Mouse (Mus musculus) Patski (cell line): ENCODE data around the gene Mrps12. TPM values are rescaled to one million over a fixed set of nuclear protein-coding genes. Genes with fewer than 3 reads are reported as not detected.
A peak's percentile ranks its signal among the peaks of the same experiment; 100 is the strongest.

Source experiments
- ATAC-seq: fragments of 100-300 bp; one replicate; pipeline ENCODE4 v1.8.0; 2021
- CTCF ChIA-PET: fragments of 350-600 bp; sonication (Branson Sonifier 250); formaldehyde crosslinking; loops from one replicate; lab custom pipeline; 2022; ENCODE audit warnings: inconsistent platforms; lab: Charles Lee
- POLR2A ChIA-PET: fragments of 350-600 bp; sonication (Branson Sonifier 250); formaldehyde crosslinking; loops from one replicate; lab custom pipeline; 2022; ENCODE audit warnings: antibody characterized with exemption, inconsistent platforms; lab: Charles Lee
- DNase-seq: peaks from one replicate; pipeline ENCODE4 v3.0.0-alpha.2; 2011; ENCODE audit warnings: low read depth, low spot score
- H3K27me3 ChIP-seq: fragments of 371-371 bp; one replicate; pipeline ENCODE4 v1.5.1; 2021
- CTCF ChIP-seq: fragments of 100-300 bp; IDR thresholded peaks from one replicate; pipeline ENCODE4 v1.5.1; 2021
- in situ Hi-C: fragments of 300-500 bp; cut with MboI; formaldehyde crosslinking; loops from 3 replicates; pipeline ENCODE4 v1.11.1; 2018; ENCODE audit warnings: low pct_unique_long_range_greater_than_20kb, mixed read lengths
- polyA plus RNA-seq: library from polyadenylated mRNA; unstranded; gene quantifications from one replicate; pipeline ENCODE4 v1.2.3, GENCODE M21; 2021

Gene Mrps12
- polyA plus RNA-seq, 1 experiment from 2014 or later = 65.8 TPM

DNA sequence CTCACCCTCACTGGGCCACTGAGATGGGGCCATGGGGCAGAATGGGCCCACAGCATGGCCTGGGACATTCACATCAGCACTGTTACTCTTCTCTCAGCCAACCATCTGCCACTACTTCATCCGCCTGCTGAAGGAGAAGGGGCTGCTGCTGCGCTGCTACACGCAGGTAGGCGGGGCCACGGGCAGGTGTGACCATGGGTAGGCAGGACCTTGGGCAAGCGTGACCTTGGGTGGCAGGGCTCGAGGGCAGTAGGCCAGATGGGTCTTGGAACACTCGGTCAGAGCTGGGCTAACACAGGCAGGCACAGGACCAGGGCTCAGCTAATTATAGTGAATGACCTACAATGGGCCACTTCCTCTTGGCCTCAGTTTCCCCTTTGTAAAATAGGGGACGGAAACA, 37.2 kb upstream of the Mrps12 start:
- no peak for DNase-seq
- H3K27me3 ChIP-seq = no peaks in the 10 kb centered on the region
- TF ChIP-seq CTCF = no peak
- ChIA-PET POLR2A (interaction anchor here (0.6 kb wide), 1 partner anchor 13 kb away, joined by 3 read pairs; no protein-coding TSS in a partner anchor), CTCF (interaction anchor here (2.6 kb wide), 1 partner anchor 13 kb away, joined by 9 read pairs; no protein-coding TSS in a partner anchor)
- no peak for ATAC-seq
- in situ Hi-C loops = no loop called here

DNA sequence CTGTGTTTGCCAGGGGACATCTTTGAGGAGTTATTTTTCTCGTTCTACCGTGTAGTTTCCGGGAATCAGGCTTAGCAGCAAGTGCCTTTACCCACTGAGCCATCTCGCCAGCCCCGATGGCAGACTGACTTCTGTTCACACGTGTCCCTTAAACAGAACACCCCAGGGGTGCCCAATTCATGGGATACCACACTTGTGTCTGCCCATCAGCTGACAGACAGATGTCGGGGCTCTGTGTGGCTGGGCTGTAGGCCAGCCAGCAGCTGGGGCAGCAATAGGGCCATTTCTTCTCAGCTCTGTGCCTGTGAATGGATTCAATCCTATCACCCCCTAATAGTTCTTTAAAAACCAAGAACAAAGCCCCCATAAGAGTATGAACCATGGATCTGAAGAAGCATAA, 33.5 kb upstream of the Mrps12 start:
- ATAC-seq = no peak
- ChIA-PET POLR2A (no interaction called here), CTCF (interaction anchor here (1.1 kb wide), 2 partner anchors 10 to 92 kb away, joined by 3 to 4 read pairs; no protein-coding TSS in a partner anchor)
- in situ Hi-C loops = no loop called here
- no peaks in the 10 kb centered on the region for H3K27me3 ChIP-seq
- no peak for DNase-seq
- TF ChIP-seq CTCF = no peak

DNA sequence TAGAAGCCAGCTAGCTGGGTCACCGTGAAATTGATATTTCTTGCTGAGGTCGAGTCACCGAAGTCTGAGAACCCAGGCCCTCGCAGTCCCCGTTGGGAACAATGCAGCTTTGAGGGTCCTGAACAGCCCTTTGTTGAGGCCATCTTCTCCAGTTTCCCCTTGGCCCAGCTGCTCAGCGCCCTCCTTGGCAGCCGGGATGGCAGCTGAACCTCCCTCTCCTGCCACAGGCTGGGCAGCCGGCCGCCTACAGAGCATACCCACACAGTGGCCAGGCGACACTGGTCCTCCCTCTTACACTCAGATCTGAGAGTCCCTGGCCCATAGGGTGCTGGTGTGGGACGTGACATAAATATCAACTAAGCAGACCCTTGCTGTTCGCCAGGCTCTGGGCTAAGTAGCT, 32.5 kb upstream of the Mrps12 start:
- ATAC-seq = no peak
- in situ Hi-C loops = no loop called here
- ChIA-PET CTCF (interaction anchor here (1.1 kb wide), 1 partner anchor 93 kb away, joined by 3 read pairs; no protein-coding TSS in a partner anchor), POLR2A (interaction anchor here (0.8 kb wide), 1 partner anchor 16 kb away, joined by 4 read pairs; no protein-coding TSS in a partner anchor)
- TF ChIP-seq CTCF = no peak
- DNase-seq = no peak
- no peaks in the 10 kb centered on the region for H3K27me3 ChIP-seq

DNA sequence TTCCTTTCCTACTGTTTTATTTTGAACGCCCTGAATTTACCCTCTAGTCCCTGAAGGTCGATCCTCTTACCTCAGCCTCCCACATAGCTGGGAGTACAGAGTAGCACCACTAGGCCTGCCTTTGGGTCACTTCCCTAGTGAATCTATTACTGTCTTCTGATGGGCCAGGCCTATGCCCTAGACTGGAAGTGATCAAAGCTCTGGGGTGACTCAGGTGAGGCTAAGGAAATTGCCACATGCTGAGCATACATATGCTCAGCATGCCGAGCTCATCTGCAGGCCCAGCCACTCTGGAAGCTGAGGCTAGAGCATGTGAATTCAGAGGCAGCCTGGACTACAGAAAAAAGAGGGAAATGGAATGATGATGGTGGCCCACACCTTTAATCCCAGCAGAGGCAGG, 31.5 kb upstream of the Mrps12 start:
- no peak for ATAC-seq
- CTCF ChIA-PET = no interaction called here
- no peak for TF ChIP-seq CTCF
- POLR2A ChIA-PET = no interaction called here
- in situ Hi-C loops = no loop called here
- H3K27me3 ChIP-seq = no peaks in the 10 kb centered on the region
- DNase-seq = no peak

DNA sequence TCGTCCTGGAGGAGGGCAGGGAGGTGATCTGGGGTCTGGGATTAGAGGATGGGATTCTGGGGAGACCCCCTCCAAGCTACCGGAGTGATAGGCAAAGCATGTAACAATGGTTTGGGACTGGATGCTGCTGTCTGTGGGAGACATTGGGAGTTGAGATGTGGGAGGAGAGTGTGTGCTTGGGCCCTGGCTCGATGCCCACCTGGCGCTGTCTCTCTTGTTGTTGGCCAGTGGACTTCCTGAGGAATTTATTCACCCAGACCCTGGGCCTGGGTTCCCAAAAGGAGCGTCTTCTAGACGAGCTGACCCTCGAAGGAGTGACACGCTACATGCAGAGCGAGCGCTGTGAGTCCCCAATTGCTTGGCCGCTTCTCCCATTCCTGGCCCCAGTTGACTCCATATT, 30.2 kb upstream of the Mrps12 start:
- in situ Hi-C loops = no loop called here
- TF ChIP-seq CTCF = no peak
- no peaks in the 10 kb centered on the region for H3K27me3 ChIP-seq
- POLR2A ChIA-PET = interaction anchor here (0.6 kb wide), 1 partner anchor 26 kb away, joined by 3 read pairs; no protein-coding TSS in a partner anchor
- ATAC-seq = no peak
- DNase-seq = no peak
- CTCF ChIA-PET = no interaction called here

DNA sequence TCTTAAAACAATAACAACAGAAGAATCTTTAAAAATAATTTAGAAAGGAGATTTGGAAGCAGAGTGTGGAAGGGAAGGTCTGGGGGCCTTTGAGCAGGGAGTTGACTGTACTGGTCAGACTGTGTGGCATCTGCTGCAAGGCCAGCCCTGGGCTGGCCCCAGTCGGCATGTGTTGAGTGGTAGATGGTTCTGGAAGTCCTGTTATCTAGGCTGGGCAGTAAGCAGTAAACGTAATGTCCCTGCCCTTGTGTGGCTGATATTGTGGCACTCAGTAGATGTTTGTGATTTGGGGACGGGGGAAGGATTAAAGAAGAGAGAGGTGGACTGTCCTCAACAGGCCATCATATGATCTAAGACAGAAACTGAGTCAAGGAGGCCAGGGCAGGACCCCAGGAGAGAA, 28.7 kb upstream of the Mrps12 start:
- DNase-seq (no peak), ATAC-seq (no peak)
- CTCF ChIA-PET = interaction anchor here (1.3 kb wide), 1 partner anchor 97 kb away, joined by 5 read pairs; no protein-coding TSS in a partner anchor
- POLR2A ChIA-PET = no interaction called here
- in situ Hi-C loops = no loop called here
- H3K27me3 ChIP-seq = no peaks in the 10 kb centered on the region
- no peak for TF ChIP-seq CTCF

DNA sequence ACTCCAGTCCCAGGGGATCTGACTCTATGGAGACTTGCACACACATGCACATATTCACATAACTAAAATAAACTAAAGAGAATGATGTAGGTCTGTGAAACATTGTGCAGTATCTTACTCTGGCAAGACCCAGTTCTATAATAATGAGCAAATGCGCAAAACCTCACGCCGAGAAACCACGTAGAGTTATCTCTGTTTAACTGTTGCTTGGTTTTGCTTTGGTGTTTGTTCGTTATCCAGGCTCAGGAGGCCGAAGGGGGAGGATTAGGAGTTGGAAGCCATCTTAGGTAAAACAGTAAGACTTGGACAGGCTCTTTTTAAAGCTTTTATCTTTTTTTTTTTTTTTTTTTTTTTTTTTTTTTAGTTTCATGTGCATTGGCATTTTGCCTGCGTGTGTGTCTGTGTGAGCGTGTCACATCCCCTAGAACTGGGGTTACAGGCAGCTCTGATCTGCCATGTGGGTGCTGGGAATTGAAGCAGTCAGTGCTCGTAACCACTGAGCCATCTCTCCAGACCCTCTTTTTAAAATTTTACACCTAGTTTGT, 27.9 kb upstream of the Mrps12 start:
- no peak for TF ChIP-seq CTCF
- POLR2A ChIA-PET = no interaction called here
- no peaks in the 10 kb centered on the region for H3K27me3 ChIP-seq
- ATAC-seq (no peak), DNase-seq (no peak)
- in situ Hi-C loops = no loop called here
- CTCF ChIA-PET = interaction anchor here (1.5 kb wide), 1 partner anchor 28 kb away, joined by 3 read pairs; the partner anchor contains the start of genes Mrps12 and Sars2

DNA sequence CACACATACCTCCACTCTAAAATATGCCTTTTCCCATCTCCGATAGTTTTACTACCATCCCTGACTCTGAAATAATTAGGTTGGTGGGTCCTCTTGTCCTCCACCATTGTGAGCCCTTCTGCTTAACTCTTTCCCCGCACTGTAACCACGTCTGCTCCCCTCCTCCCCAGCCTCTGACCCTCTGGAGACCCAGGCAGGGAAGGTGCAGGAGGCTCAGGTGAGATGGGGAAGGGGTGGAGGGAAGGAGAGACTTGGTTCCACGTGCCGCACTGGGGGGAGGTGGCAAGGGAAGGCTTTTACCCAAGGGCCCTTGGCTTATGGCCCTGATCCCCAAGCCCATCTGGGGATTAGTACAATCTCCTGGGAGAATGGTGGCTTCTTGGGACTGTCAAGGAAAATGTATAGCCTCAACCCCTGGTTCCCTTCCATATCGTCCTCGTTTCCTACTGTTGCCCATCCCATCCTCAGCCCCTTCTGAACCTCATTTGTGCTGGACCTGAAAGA, 25.9 kb upstream of the Mrps12 start, which contains the start of gene Nfkbib:
Gene Nfkbib (minus strand): TSS at position 51 of the 504 bp plus-strand sequence.
- CTCF ChIA-PET = no interaction called here
- POLR2A ChIA-PET = no interaction called here
- no peak for TF ChIP-seq CTCF
- no peak for ATAC-seq
- in situ Hi-C loops = no loop called here
- H3K27me3 ChIP-seq = no peaks in the 10 kb centered on the region
- DNase-seq = no peak

DNA sequence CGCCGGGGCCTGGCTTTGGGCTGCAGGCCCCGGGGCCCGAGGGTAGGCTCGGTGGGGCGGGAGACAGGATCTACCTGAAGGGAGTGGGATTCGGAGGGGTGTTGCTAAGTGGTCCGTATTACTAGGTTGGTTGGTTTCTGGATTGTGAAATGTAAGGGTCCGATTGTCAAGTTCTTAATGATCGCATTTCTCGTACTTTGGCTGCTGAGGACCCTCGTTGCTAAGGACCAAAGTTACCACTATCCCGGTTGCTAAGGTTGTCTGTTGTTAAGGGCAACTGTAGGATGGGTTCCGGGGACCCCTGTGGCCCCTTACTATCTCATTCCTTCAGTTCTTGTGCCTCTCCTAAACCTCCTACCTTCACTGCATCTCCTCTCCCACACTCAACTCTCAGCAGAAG, 25.3 kb upstream of the Mrps12 start:
- no peak for DNase-seq
- no peaks in the 10 kb centered on the region for H3K27me3 ChIP-seq
- CTCF ChIA-PET = interaction anchor here (1.6 kb wide), 1 partner anchor 25 kb away, joined by 4 read pairs; the partner anchor contains the start of genes Mrps12 and Sars2
- no peak for TF ChIP-seq CTCF
- POLR2A ChIA-PET = no interaction called here
- no peak for ATAC-seq
- in situ Hi-C loops = no loop called here

DNA sequence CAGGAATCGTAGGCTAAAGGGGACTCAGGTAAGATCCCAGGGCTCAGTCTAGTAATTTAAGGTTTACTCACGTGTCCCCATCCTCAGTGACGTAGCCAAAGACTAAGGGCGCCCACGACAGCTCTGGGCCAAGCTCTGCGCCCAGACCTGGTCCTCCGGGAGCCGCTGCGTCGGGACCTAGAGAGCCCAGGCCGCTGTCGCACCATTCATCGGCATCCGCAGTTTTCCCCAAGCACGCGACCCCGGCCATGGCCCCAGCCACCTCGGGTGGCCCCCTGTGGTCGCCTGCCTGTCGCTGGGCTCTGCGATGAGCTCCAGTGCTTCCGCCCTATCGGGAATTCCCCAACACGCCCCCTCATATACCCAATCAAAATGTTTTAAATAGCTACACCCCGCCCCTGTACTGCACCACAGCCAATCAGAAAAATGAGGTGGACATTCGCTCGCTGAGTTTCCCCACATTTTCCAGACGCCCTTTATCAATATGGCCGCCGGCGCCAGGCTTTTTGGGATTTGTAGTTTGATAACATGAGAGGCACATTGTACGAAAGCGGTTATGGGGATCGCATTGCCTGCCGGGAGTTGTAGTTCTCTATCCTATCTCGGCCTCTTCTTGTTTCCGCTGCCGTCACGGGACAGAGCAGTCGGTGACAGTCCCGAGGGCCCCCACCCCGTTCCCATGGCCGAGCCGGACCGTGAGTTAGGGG, 24.7 kb upstream of the Mrps12 start, which contains the start of gene Sirt2:
Gene Sirt2 (plus strand): TSS at position 563 of the 707 bp plus-strand sequence.
- ATAC-seq (peak; percentile 79), DNase-seq (peak; percentile 96)
- ChIA-PET CTCF (interaction anchor here (1.6 to 2.0 kb wide), 2 partner anchors 14 to 24 kb away, joined by 4 to 5 read pairs; partner anchors contain the start of genes Mrps12 and Sars2), POLR2A (interaction anchor here (1.2 kb wide), 1 partner anchor 47 kb away, joined by 3 read pairs; no protein-coding TSS in a partner anchor)
- in situ Hi-C loops = no loop called here
- H3K27me3 ChIP-seq = no peaks in the 10 kb centered on the region
- no peak for TF ChIP-seq CTCF
